Comparison of ENCODE assay signal across 29 mouse cellular contexts in the genomic region with DNA sequence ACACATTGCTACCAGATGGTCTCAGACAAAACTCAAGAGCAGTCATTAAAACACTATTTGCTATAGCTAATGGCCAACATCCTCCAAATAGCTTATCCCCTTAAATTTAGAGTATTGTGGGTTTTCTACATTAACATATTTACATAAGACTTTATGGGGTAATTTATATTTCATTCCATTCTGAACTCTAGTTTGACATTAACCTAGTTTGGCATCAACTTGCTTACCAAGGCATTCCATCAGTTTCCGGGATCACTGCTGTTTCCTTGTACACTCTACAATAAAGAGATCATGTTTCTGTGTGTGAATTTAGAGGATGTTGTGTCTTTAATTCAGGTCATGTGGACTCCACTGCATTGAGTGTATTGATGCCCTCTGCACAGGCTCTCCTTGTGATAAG. TPM values are rescaled to one million over a fixed set of nuclear protein-coding genes. Genes with fewer than 3 reads are reported as not detected.
DNase-seq lines count a peak whose midpoint lies in the region; ATAC-seq and TF ChIP-seq lines count a peak whose summit lies in the region.
"Had no signal": no experiment of that assay in that cellular context is flagged by ENCODE, and none has a peak within 500 bp of the region (broad histone marks: within the 10 kb centered on the region; RNA-seq: fewer than 3 reads in every experiment).

No protein-coding gene starts in this region.

- no peaks in the 10 kb centered on the region for H3K27me3 ChIP-seq in embryonic facial prominence, embryonic 11.5 days (ENCODE audit: control insufficient read depth, insufficient read depth, low read length)
- no peaks in the 10 kb centered on the region for H3K27me3 ChIP-seq in embryonic facial prominence, embryonic 10.5 days (replicated peaks; ENCODE audit: low read depth, poor library complexity, severe bottlenecking)
- H3K27me3 ChIP-seq in kidney, embryonic 14.5 days (ENCODE audit: control insufficient read depth, insufficient read depth, low read length), result no peaks in the 10 kb centered on the region
- H3K27me3 ChIP-seq in embryonic facial prominence, embryonic 14.5 days (replicated peaks; ENCODE audit: control insufficient read depth, insufficient read depth, low read length), result no peaks in the 10 kb centered on the region
- no peaks in the 10 kb centered on the region for H3K27me3 ChIP-seq in intestine, postnatal 0 days (replicated peaks; ENCODE audit: control insufficient read depth, insufficient read depth, low read length)
- H3K27me3 ChIP-seq: forebrain, embryonic 13.5 days; heart, embryonic 12.5 days; hindbrain, embryonic 13.5 days; limb, embryonic 13.5 days; lung, embryonic 15.5 days; midbrain, embryonic 15.5 days; neural tube, embryonic 15.5 days had no signal

- no peak overlapping the region for H3K4me3 ChIP-seq in embryonic facial prominence, embryonic 11.5 days (ENCODE audit: low read depth, low read length)
- no peak overlapping the region for H3K4me3 ChIP-seq in embryonic facial prominence, embryonic 10.5 days
- no peak overlapping the region for H3K4me3 ChIP-seq in kidney, embryonic 14.5 days (ENCODE audit: low read length)
- H3K4me3 ChIP-seq in embryonic facial prominence, embryonic 14.5 days (ENCODE audit: low read depth, low read length), result no peak overlapping the region
- no peak overlapping the region for H3K4me3 ChIP-seq in intestine, postnatal 0 days (ENCODE audit: low read depth, low read length)
- H3K4me3 ChIP-seq: forebrain, embryonic 13.5 days; heart, embryonic 12.5 days; hindbrain, embryonic 13.5 days; limb, embryonic 13.5 days; lung, embryonic 15.5 days; midbrain, embryonic 10.5 days; midbrain, embryonic 15.5 days; neural tube, embryonic 15.5 days had no signal

- no peak overlapping the region for H3K9ac ChIP-seq in embryonic facial prominence, embryonic 11.5 days (replicated peaks; ENCODE audit: low read length)
- no peak overlapping the region for H3K9ac ChIP-seq in kidney, embryonic 14.5 days (ENCODE audit: low read depth, low read length)
- no peak overlapping the region for H3K9ac ChIP-seq in embryonic facial prominence, embryonic 14.5 days (ENCODE audit: low read depth, low read length)
- H3K9ac ChIP-seq in intestine, postnatal 0 days (ENCODE audit: low read depth, low read length), result no peak overlapping the region
- H3K9ac ChIP-seq: forebrain, embryonic 13.5 days; heart, embryonic 12.5 days; hindbrain, embryonic 13.5 days; limb, embryonic 13.5 days; lung, embryonic 15.5 days; midbrain, embryonic 15.5 days; neural tube, embryonic 15.5 days had no signal

- ATAC-seq in embryonic facial prominence, embryonic 11.5 days (replicated peaks; ENCODE audit: insufficient number of reproducible peaks, low FRiP score, low TSS enrichment, low read depth), result no peak
- ATAC-seq in kidney, embryonic 14.5 days (ENCODE audit: low FRiP score, low TSS enrichment), result no peak
- no peak for ATAC-seq in embryonic facial prominence, embryonic 14.5 days (ENCODE audit: low read depth)
- 0 out of 2 replicates have a peak, but pooled peaks have one; percentile 45 for ATAC-seq in intestine, postnatal 0 days
- ATAC-seq: CD4-positive, CD25-positive, alpha-beta regulatory T cell, adult 4 months; forebrain, embryonic 13.5 days; midbrain, embryonic 15.5 days had no signal

- no peaks in the 10 kb centered on the region for H3K4me1 ChIP-seq in embryonic facial prominence, embryonic 11.5 days (ENCODE audit: control insufficient read depth, insufficient read depth, low read length)
- peaks cover 19% of the 10 kb centered on the region; the same call in 1 of the 2 replicates for H3K4me1 ChIP-seq in embryonic facial prominence, embryonic 10.5 days
- H3K4me1 ChIP-seq in kidney, embryonic 14.5 days (ENCODE audit: control insufficient read depth, insufficient read depth, low read length), result peaks cover 11% of the 10 kb centered on the region
- no peaks in the 10 kb centered on the region; the same call in 1 of the 2 replicates for H3K4me1 ChIP-seq in embryonic facial prominence, embryonic 14.5 days (ENCODE audit: control insufficient read depth, insufficient read depth, low read length)
- H3K4me1 ChIP-seq in intestine, postnatal 0 days (replicated peaks; ENCODE audit: control insufficient read depth, insufficient read depth, low read length), result peaks cover 11% of the 10 kb centered on the region
- H3K4me1 ChIP-seq: forebrain, embryonic 13.5 days; heart, embryonic 12.5 days; hindbrain, embryonic 13.5 days; midbrain, embryonic 10.5 days; midbrain, embryonic 15.5 days; neural tube, embryonic 15.5 days had no signal

- no peak for TF ChIP-seq CTCF in intestine, postnatal 0 days (IDR thresholded peaks at IDR 0.05; ENCODE audit: low read depth)

- no peaks in the 10 kb centered on the region for H3K9me3 ChIP-seq in embryonic facial prominence, embryonic 11.5 days (replicated peaks; ENCODE audit: control insufficient read depth, low read length)
- H3K9me3 ChIP-seq in embryonic facial prominence, embryonic 10.5 days, result no peaks in the 10 kb centered on the region
- H3K9me3 ChIP-seq in kidney, embryonic 14.5 days (ENCODE audit: control insufficient read depth, low read length), result no peaks in the 10 kb centered on the region
- H3K9me3 ChIP-seq in embryonic facial prominence, embryonic 14.5 days (ENCODE audit: control insufficient read depth, low read length), result no peaks in the 10 kb centered on the region
- H3K9me3 ChIP-seq in intestine, postnatal 0 days (ENCODE audit: control insufficient read depth), result no peaks in the 10 kb centered on the region
- H3K9me3 ChIP-seq: forebrain, embryonic 13.5 days; heart, embryonic 12.5 days; hindbrain, embryonic 13.5 days; limb, embryonic 13.5 days; lung, embryonic 15.5 days; midbrain, embryonic 10.5 days; midbrain, embryonic 15.5 days; neural tube, embryonic 15.5 days had no signal

- 39% methylated on average over 1 of the region's 1 CpGs for WGBS in embryonic facial prominence, embryonic 11.5 days
- WGBS in embryonic facial prominence, embryonic 10.5 days, result 42% methylated on average over 1 of the region's 1 CpGs
- WGBS in kidney, embryonic 14.5 days, result 41% methylated on average over 1 of the region's 1 CpGs
- WGBS in embryonic facial prominence, embryonic 14.5 days, result 29% methylated on average over 1 of the region's 1 CpGs
- WGBS in intestine, postnatal 0 days, result 28% methylated on average over 1 of the region's 1 CpGs

- H3K4me2 ChIP-seq in embryonic facial prominence, embryonic 11.5 days (ENCODE audit: low read depth, low read length), result no peak overlapping the region
- no peak overlapping the region for H3K4me2 ChIP-seq in kidney, embryonic 14.5 days (replicated peaks; ENCODE audit: low read depth, low read length)
- H3K4me2 ChIP-seq in embryonic facial prominence, embryonic 14.5 days (ENCODE audit: low read depth, low read length), result no peak overlapping the region
- no peak overlapping the region for H3K4me2 ChIP-seq in intestine, postnatal 0 days (replicated peaks; ENCODE audit: low read depth)
- H3K4me2 ChIP-seq: forebrain, embryonic 13.5 days; heart, embryonic 12.5 days; hindbrain, embryonic 13.5 days; limb, embryonic 13.5 days; liver, embryonic 11.5 days; lung, embryonic 15.5 days; midbrain, embryonic 15.5 days; neural tube, embryonic 15.5 days had no signal

- H3K36me3 ChIP-seq in embryonic facial prominence, embryonic 11.5 days (replicated peaks; ENCODE audit: control insufficient read depth, insufficient read depth, low read depth, low read length), result no peaks in the 10 kb centered on the region
- no peaks in the 10 kb centered on the region for H3K36me3 ChIP-seq in embryonic facial prominence, embryonic 10.5 days (replicated peaks)
- no peaks in the 10 kb centered on the region for H3K36me3 ChIP-seq in kidney, embryonic 14.5 days (ENCODE audit: control insufficient read depth, insufficient read depth, low read length)
- no peaks in the 10 kb centered on the region for H3K36me3 ChIP-seq in embryonic facial prominence, embryonic 14.5 days (ENCODE audit: control insufficient read depth, insufficient read depth, low read length)
- H3K36me3 ChIP-seq in intestine, postnatal 0 days (ENCODE audit: control insufficient read depth, insufficient read depth), result no peaks in the 10 kb centered on the region
- H3K36me3 ChIP-seq: heart, embryonic 12.5 days; hindbrain, embryonic 13.5 days; limb, embryonic 13.5 days; lung, embryonic 15.5 days; midbrain, embryonic 10.5 days; midbrain, embryonic 15.5 days; neural tube, embryonic 15.5 days had no signal

- DNase-seq in embryonic facial prominence, embryonic 11.5 days (ENCODE audit: low spot score), result peak; percentile 65
- no peak for DNase-seq in embryonic facial prominence, embryonic 10.5 days (ENCODE audit: low spot score)
- peak; percentile 38 for DNase-seq in kidney, adult 9 months
- peak; percentile 54 for DNase-seq in embryonic facial prominence, embryonic 14.5 days (ENCODE audit: low spot score)
- DNase-seq in B cell, adult 2 months, result no peak
- DNase-seq in frontal cortex, postnatal 14 days (ENCODE audit: low spot score in 2 of 2), result no peak
- DNase-seq: adrenal gland, adult 2 months; adrenal gland, postnatal 36 days; cerebellum, adult 18-20 months; cerebellum, postnatal 10 days; gastrocnemius, postnatal 25 days; heart, adult 18-20 months; heart, postnatal 4 days; kidney, postnatal 36 days; right cerebral cortex, postnatal 25 days; spleen, adult 18-20 months; thymus, postnatal 14 days had no signal

- H3K27ac ChIP-seq in embryonic facial prominence, embryonic 11.5 days (replicated peaks; ENCODE audit: low read depth, low read length), result no peak overlapping the region
- H3K27ac ChIP-seq in embryonic facial prominence, embryonic 10.5 days (replicated peaks), result no peak overlapping the region
- H3K27ac ChIP-seq in kidney, embryonic 14.5 days (ENCODE audit: low read depth, low read length), result no peak overlapping the region
- no peak overlapping the region for H3K27ac ChIP-seq in embryonic facial prominence, embryonic 14.5 days (replicated peaks; ENCODE audit: low read depth, low read length)
- H3K27ac ChIP-seq in intestine, postnatal 0 days (ENCODE audit: low read depth, low read length), result no peak overlapping the region
- H3K27ac ChIP-seq: forebrain, embryonic 13.5 days; hindbrain, embryonic 13.5 days; limb, embryonic 13.5 days; lung, embryonic 15.5 days; midbrain, embryonic 10.5 days; midbrain, embryonic 15.5 days; neural tube, embryonic 15.5 days had no signal

RNA-seq across cellular contexts. Expression of a gene that starts 7.5 kb away (rescaled TPM):
- polyA plus RNA-seq in embryonic facial prominence, embryonic 11.5 days (2014; fragmentation: Nextera tagmentation; extraction: Ambion mirVana), result 4.9 TPM in 2 replicates
- 0.52 and 1.1 TPM in 2 replicates for polyA plus RNA-seq in embryonic facial prominence, embryonic 10.5 days (2016; fragmentation: Nextera tagmentation; extraction: Ambion mirVana)
- polyA plus RNA-seq in kidney, embryonic 14.5 days (2014; fragmentation: Nextera tagmentation; extraction: Ambion mirVana), result 1.8 and 2.4 TPM in 2 replicates
- polyA plus RNA-seq in embryonic facial prominence, embryonic 14.5 days (2014; fragmentation: Nextera tagmentation; extraction: Ambion mirVana), result 19.7 and 20.1 TPM in 2 replicates
- polyA plus RNA-seq in intestine, postnatal 0 days (2015; fragmentation: Nextera tagmentation; extraction: Ambion mirVana), result 3.8 and 4.3 TPM in 2 replicates
- polyA plus RNA-seq: CD4-positive, CD25-positive, alpha-beta regulatory T cell, adult 4 months had no signal

Comparison
In these comparisons a context has a peak if more than half of its experiments do, and no peak if none do; other contexts are left out.
1. DNase-seq: peak in embryonic facial prominence, embryonic 11.5 days (single experiment), kidney, adult 9 months (single experiment) and embryonic facial prominence, embryonic 14.5 days (single experiment); none in embryonic facial prominence, embryonic 10.5 days (single experiment), B cell, adult 2 months (0 of 2) and frontal cortex, postnatal 14 days (0 of 2).